Mouse (Mus musculus) intestine, postnatal 0 days (tissue): ENCODE results near the gene Slc7a9. TPM values are rescaled to one million over a fixed set of nuclear protein-coding genes. Genes with fewer than 3 reads are reported as not detected.

Source experiments
- ATAC-seq: fragments of 200-750 bp; cut with Nextera tagmentation; 2 replicates; pipeline ENCODE4 v1.8.0; 2017; ENCODE audit warnings: mild to moderate bottlenecking, moderate TSS enrichment, moderate library complexity
- H3K27ac ChIP-seq: fragments of 300-500 bp; sonication (generic); 2 replicates; pipeline ENCODE4 v1.5.1; 2014; ENCODE audit warnings: mild to moderate bottlenecking, low read depth, low read length, moderate library complexity
- H3K27me3 ChIP-seq: fragments of 300-500 bp; sonication (generic); replicated peaks from 2 replicates; pipeline ENCODE4 v1.6.1; 2014; ENCODE audit warnings: low read length, mixed read lengths; ENCODE audit not compliant: control insufficient read depth, insufficient read depth
- H3K36me3 ChIP-seq: fragments of 300-500 bp; sonication (generic); 2 replicates; pipeline ENCODE4 v1.6.1; 2014; ENCODE audit warnings: mild to moderate bottlenecking, moderate library complexity; ENCODE audit not compliant: control insufficient read depth, insufficient read depth
- H3K4me1 ChIP-seq: fragments of 300-500 bp; sonication (generic); replicated peaks from 2 replicates; pipeline ENCODE4 v1.6.1; 2014; ENCODE audit warnings: antibody characterized with exemption, low read length, mixed read lengths; ENCODE audit not compliant: control insufficient read depth, insufficient read depth
- H3K4me2 ChIP-seq: fragments of 300-500 bp; sonication (generic); replicated peaks from 2 replicates; pipeline ENCODE4 v1.6.1; 2014; ENCODE audit warnings: low read depth, mild to moderate bottlenecking, moderate library complexity
- H3K4me3 ChIP-seq: fragments of 300-500 bp; sonication (generic); 2 replicates; pipeline ENCODE4 v1.5.1; 2014; ENCODE audit warnings: low read depth, low read length
- H3K9ac ChIP-seq: fragments of 300-500 bp; sonication (generic); 2 replicates; pipeline ENCODE4 v1.6.1; 2014; ENCODE audit warnings: mild to moderate bottlenecking, low read depth, low read length
- H3K9me3 ChIP-seq: fragments of 300-500 bp; sonication (generic); 2 replicates; pipeline ENCODE4 v1.6.1; 2016; ENCODE audit warnings: mixed run types; ENCODE audit not compliant: control insufficient read depth
- CTCF ChIP-seq: sonication (generic); IDR thresholded peaks from 2 replicates; pipeline ENCODE4 v1.5.1; 2016; ENCODE audit warnings: low read depth, mild to moderate bottlenecking, control low read depth, antibody characterized with exemption, moderate library complexity
- WGBS: fragments of 180-500 bp; shearing (Covaris S2); extraction: QIAGEN DNeasy Blood & Tissue Kit; methylation state at CpG from one replicate; pipeline ENCODE4 v1.1.7; 2014; 5-methylcytosine and 5-hydroxymethylcytosine counted together
- polyA plus RNA-seq: library from polyadenylated mRNA; unstranded; fragments of >200 nt; fragmentation: Nextera tagmentation; extraction: Ambion mirVana; gene quantifications from 2 replicates; pipeline ENCODE4 v1.2.1, GENCODE M21; 2015

Slc7a9 gene
- polyA plus RNA-seq, 1 experiment from 2014 or later, result 225 TPM

GRCm38 (mm10) chr7:35491005-35491404 is 42.4 kb downstream of the Slc7a9 start:
- no peak for ATAC-seq
- Histone ChIP-seq H3K9me3 (no peaks in the 10 kb centered on the region), H3K27me3 (no peaks in the 10 kb centered on the region), H3K27ac (no peak overlapping the region), H3K9ac (no peak overlapping the region), H3K4me3 (no peak overlapping the region), H3K36me3 (no peaks in the 10 kb centered on the region), H3K4me1 (no peaks in the 10 kb centered on the region), H3K4me2 (no peak overlapping the region)
- 78% methylated on average over 1 of the region's 1 CpGs for WGBS
- no peak for TF ChIP-seq CTCF

DNA sequence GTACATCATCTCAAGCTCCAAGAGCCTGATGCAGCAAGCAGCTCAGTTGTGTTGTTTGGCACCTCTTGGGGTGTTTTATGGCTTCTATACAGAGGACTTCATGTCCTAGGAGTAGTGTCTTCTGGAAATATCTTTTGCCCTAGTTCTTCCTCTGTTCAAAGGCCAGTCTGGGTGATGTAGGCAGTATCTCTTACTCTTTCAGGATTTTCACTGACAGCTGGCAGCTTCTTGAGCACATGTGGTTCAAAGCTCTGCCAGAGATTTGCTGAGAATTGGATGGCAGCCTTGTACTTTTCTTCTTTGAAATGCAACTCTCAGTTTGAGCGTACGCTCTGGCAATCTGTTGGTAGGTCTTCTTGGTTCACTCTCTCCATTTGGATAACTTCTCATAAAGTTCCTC is 48.9 kb downstream of the Slc7a9 start:
- H3K27me3 ChIP-seq, result no peaks in the 10 kb centered on the region
- no peak overlapping the region for H3K27ac ChIP-seq
- H3K9ac ChIP-seq, result no peak overlapping the region
- TF ChIP-seq CTCF, result no peak
- no peaks in the 10 kb centered on the region for H3K9me3 ChIP-seq
- no peak overlapping the region for H3K4me3 ChIP-seq
- H3K4me2 ChIP-seq, result no peak overlapping the region
- no peaks in the 10 kb centered on the region for H3K36me3 ChIP-seq
- 97% methylated on average over 2 of the region's 2 CpGs for WGBS
- no peaks in the 10 kb centered on the region for H3K4me1 ChIP-seq
- no peak for ATAC-seq

DNA sequence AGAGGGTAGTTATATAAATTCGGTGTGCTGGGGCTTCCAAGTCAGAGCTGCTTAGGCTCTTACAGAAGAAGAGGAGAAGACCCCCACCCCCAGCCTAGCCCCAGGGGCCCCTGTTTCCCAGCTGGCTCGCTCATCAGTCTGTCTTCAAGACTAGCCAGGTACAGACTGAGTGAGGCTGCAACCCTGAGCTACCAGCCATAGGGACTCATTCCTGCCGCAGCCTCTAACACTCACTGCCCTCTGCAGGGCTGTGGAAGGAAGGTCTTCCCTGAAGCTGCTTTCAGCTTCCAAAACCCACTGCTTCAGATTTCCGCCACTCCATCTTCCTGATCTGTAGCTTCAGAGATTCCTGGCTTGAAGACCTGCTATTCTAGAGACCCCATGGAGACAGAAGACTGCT is 53.4 kb downstream of the Slc7a9 start:
- Histone ChIP-seq H3K27ac (no peak overlapping the region), H3K27me3 (no peaks in the 10 kb centered on the region), H3K9me3 (no peaks in the 10 kb centered on the region), H3K4me3 (no peak overlapping the region), H3K4me1 (no peaks in the 10 kb centered on the region), H3K9ac (no peak overlapping the region), H3K4me2 (no peak overlapping the region), H3K36me3 (no peaks in the 10 kb centered on the region)
- WGBS, result 24% methylated on average over 4 of the region's 4 CpGs
- peak; percentile 70 for TF ChIP-seq CTCF
- ATAC-seq, result 0 out of 2 replicates have a peak, but pooled peaks have one; percentile 22

Other genes starting within 250 kb of the Slc7a9 start
- gene Lrp3, start 233.3 kb upstream of the Slc7a9 start, polyA plus RNA-seq, result 1.6 and 2.1 TPM in 2 replicates
- 8.6 and 9.1 TPM in 2 replicates for gene Gpatch1, start 130.4 kb upstream of the Slc7a9 start, polyA plus RNA-seq
- gene Rhpn2, start 114.6 kb upstream of the Slc7a9 start, polyA plus RNA-seq, result 63.3 and 75.0 TPM in 2 replicates
- gene Faap24, start 52.0 kb upstream of the Slc7a9 start, polyA plus RNA-seq, result 9.3 and 10.3 TPM in 2 replicates
- gene Cep89, start 51.8 kb upstream of the Slc7a9 start, polyA plus RNA-seq, result 9.7 and 10.1 TPM in 2 replicates
- gene Tdrd12, start 88.9 kb downstream of the Slc7a9 start, polyA plus RNA-seq, result 1.5 and 2.0 TPM in 2 replicates
- 81.1 and 87.4 TPM in 2 replicates for gene Nudt19, start 107.5 kb downstream of the Slc7a9 start, polyA plus RNA-seq
- 0.03 TPM in 2 replicates for gene Rgs9bp, start 136.8 kb downstream of the Slc7a9 start, polyA plus RNA-seq
- 10.0 and 11.1 TPM in 2 replicates for gene Ankrd27, start 137.4 kb downstream of the Slc7a9 start, polyA plus RNA-seq
- gene Pdcd5, start 198.7 kb downstream of the Slc7a9 start, polyA plus RNA-seq, result 168 and 169 TPM in 2 replicates